Comparison of ENCODE assay signal across 9 mouse cellular contexts in genomic region chr10:7841571-7842080, GRCm38 (mm10). TPM values are rescaled to one million over a fixed set of nuclear protein-coding genes. Genes with fewer than 3 reads are reported as not detected.
DNase-seq lines count a peak whose midpoint lies in the region; ATAC-seq and TF ChIP-seq lines count a peak whose summit lies in the region.
"Had no signal": no experiment of that assay in that cellular context is flagged by ENCODE, and none has a peak within 500 bp of the region (broad histone marks: within the 10 kb centered on the region; RNA-seq: fewer than 3 reads in every experiment).

No protein-coding gene starts in this region.

- intact Hi-C loops in heart, postnatal 10 days (cut with DNase I) = no loop called here

- H3K9ac ChIP-seq in midbrain, postnatal 0 days (replicated peaks; ENCODE audit: low read length, poor library complexity, severe bottlenecking) = no peak overlapping the region
- H3K9ac ChIP-seq in midbrain, embryonic 13.5 days (replicated peaks) = no peak overlapping the region
- H3K9ac ChIP-seq in liver, embryonic 13.5 days = no peak overlapping the region
- H3K9ac ChIP-seq: limb, embryonic 12.5 days had no signal

- no peaks in the 10 kb centered on the region for H3K4me1 ChIP-seq in midbrain, postnatal 0 days (ENCODE audit: insufficient read depth, low read length)
- H3K4me1 ChIP-seq in midbrain, embryonic 13.5 days (replicated peaks) = no peaks in the 10 kb centered on the region
- H3K4me1 ChIP-seq in liver, embryonic 13.5 days (replicated peaks) = peaks cover 13% of the 10 kb centered on the region; the same call in 1 of the 2 replicates

- H3K9me3 ChIP-seq in midbrain, postnatal 0 days (ENCODE audit: low read length) = no peaks in the 10 kb centered on the region
- no peaks in the 10 kb centered on the region for H3K9me3 ChIP-seq in midbrain, embryonic 13.5 days
- no peaks in the 10 kb centered on the region for H3K9me3 ChIP-seq in liver, embryonic 13.5 days (replicated peaks)
- H3K9me3 ChIP-seq: limb, embryonic 12.5 days had no signal

- no peaks in the 10 kb centered on the region for H3K27me3 ChIP-seq in midbrain, postnatal 0 days (ENCODE audit: insufficient read depth, low read length)
- H3K27me3 ChIP-seq in midbrain, embryonic 13.5 days = no peaks in the 10 kb centered on the region
- H3K27me3 ChIP-seq in liver, embryonic 13.5 days = peaks cover 4% of the 10 kb centered on the region; the same call in 1 of the 2 replicates
- H3K27me3 ChIP-seq: limb, embryonic 12.5 days had no signal

- no peak overlapping the region for H3K4me3 ChIP-seq in midbrain, postnatal 0 days (ENCODE audit: low read depth, low read length)
- no peak overlapping the region for H3K4me3 ChIP-seq in midbrain, embryonic 13.5 days (replicated peaks)
- H3K4me3 ChIP-seq in liver, embryonic 13.5 days (replicated peaks) = no peak overlapping the region
- H3K4me3 ChIP-seq: limb, embryonic 12.5 days had no signal

- TF ChIP-seq CTCF in midbrain, postnatal 0 days (IDR thresholded peaks at IDR 0.05) = no peak
- no peak for TF ChIP-seq CTCF in brain, embryonic 14.5 days (IDR thresholded peaks at IDR 0.05; ENCODE audit: borderline replicate concordance, extremely low read depth, insufficient read depth, insufficient read length)

- H3K27ac ChIP-seq in midbrain, postnatal 0 days (ENCODE audit: low read depth, low read length) = no peak overlapping the region
- no peak overlapping the region for H3K27ac ChIP-seq in midbrain, embryonic 13.5 days
- no peak overlapping the region for H3K27ac ChIP-seq in liver, embryonic 13.5 days
- H3K27ac ChIP-seq: limb, embryonic 12.5 days had no signal

- peak; percentile 5 for DNase-seq in midbrain, postnatal 0 days (ENCODE audit: low spot score)
- peak; percentile 25 for DNase-seq in brain, embryonic 14.5 days (ENCODE audit: low read depth)
- DNase-seq in heart, postnatal 10 days = peak; percentile 88
- DNase-seq in liver, embryonic 13.5 days = no peak
- peak; percentile 21 for DNase-seq in right cerebral cortex, postnatal 14 days
- no peak for DNase-seq in embryo, embryonic 10.5 days (ENCODE audit: low spot score)
- no peak for DNase-seq in embryo, embryonic 10 days (ENCODE audit: low spot score)

- 70% methylated on average over 14 of the region's 14 CpGs for WGBS in midbrain, postnatal 0 days
- WGBS in midbrain, embryonic 13.5 days = 78% methylated on average over 14 of the region's 14 CpGs
- 8% methylated on average over 14 of the region's 14 CpGs for WGBS in liver, embryonic 13.5 days (ENCODE audit: insufficient replicate concordance)

- no peaks in the 10 kb centered on the region for H3K36me3 ChIP-seq in midbrain, postnatal 0 days (ENCODE audit: insufficient read depth, low read length)
- H3K36me3 ChIP-seq in midbrain, embryonic 13.5 days = no peaks in the 10 kb centered on the region
- no peaks in the 10 kb centered on the region for H3K36me3 ChIP-seq in liver, embryonic 13.5 days
- H3K36me3 ChIP-seq: limb, embryonic 12.5 days had no signal

- no peak for TF ChIP-seq POLR2A in brain, embryonic 14.5 days (IDR thresholded peaks at IDR 0.05; ENCODE audit: borderline replicate concordance, extremely low read depth, insufficient read depth, insufficient read length, poor library complexity, severe bottlenecking)

- no peak overlapping the region for H3K4me2 ChIP-seq in midbrain, postnatal 0 days (ENCODE audit: low read depth, low read length, poor library complexity, severe bottlenecking)
- no peak overlapping the region for H3K4me2 ChIP-seq in midbrain, embryonic 13.5 days (replicated peaks)
- peak overlapping the region; percentile 21 for H3K4me2 ChIP-seq in liver, embryonic 13.5 days
- H3K4me2 ChIP-seq: limb, embryonic 12.5 days had no signal

- no peak for ATAC-seq in midbrain, postnatal 0 days (ENCODE audit: low FRiP score)
- ATAC-seq in midbrain, embryonic 13.5 days = no peak
- ATAC-seq in liver, embryonic 13.5 days (ENCODE audit: low read depth) = peak; percentile 64; the same call in 1 of the 2 replicates

RNA-seq across cellular contexts. Expression of gene Zc3h12d, which starts 9.4 kb away (rescaled TPM):
- 0.14 and 0.16 TPM in 2 replicates for total RNA-seq in midbrain, postnatal 0 days (2014; rRNA removed)
- 0.20 and 0.34 TPM in 2 replicates for polyA plus RNA-seq in midbrain, postnatal 0 days (2015; fragmentation: Nextera tagmentation; extraction: Ambion mirVana)
- 0.08 and 0.10 TPM in 2 replicates for polyA plus RNA-seq in midbrain, embryonic 13.5 days (2015; fragmentation: Nextera tagmentation; extraction: Ambion mirVana)
- polyA plus RNA-seq in brain, embryonic 14.5 days (2012; rRNA removed) = 0.11 and 0.15 TPM in 2 replicates
- under 1 TPM; 0.17 to 0.25 TPM for total RNA-seq in heart, postnatal 10 days (2021)
- polyA plus RNA-seq in liver, embryonic 13.5 days (2015; fragmentation: Nextera tagmentation; extraction: Ambion mirVana) = 0.22 and 0.23 TPM in 2 replicates

RNA-seq across cellular contexts. Expression of gene Ppil4, which starts 48.9 kb away (rescaled TPM):
- 30.6 and 40.5 TPM in 2 replicates for total RNA-seq in midbrain, postnatal 0 days (2014; rRNA removed)
- 46.0 and 50.6 TPM in 2 replicates for polyA plus RNA-seq in midbrain, postnatal 0 days (2015; fragmentation: Nextera tagmentation; extraction: Ambion mirVana)
- 51.2 and 55.2 TPM in 2 replicates for polyA plus RNA-seq in midbrain, embryonic 13.5 days (2015; fragmentation: Nextera tagmentation; extraction: Ambion mirVana)
- polyA plus RNA-seq in brain, embryonic 14.5 days (2012; rRNA removed) = 17.4 and 26.0 TPM in 2 replicates
- 10 to 100 TPM; 19.4 to 21.2 TPM for total RNA-seq in heart, postnatal 10 days (2021)
- polyA plus RNA-seq in liver, embryonic 13.5 days (2015; fragmentation: Nextera tagmentation; extraction: Ambion mirVana) = 26.0 and 29.8 TPM in 2 replicates

RNA-seq across cellular contexts. Expression of gene Ginm1, which starts 49.0 kb away (rescaled TPM):
- 22.2 and 35.4 TPM in 2 replicates for total RNA-seq in midbrain, postnatal 0 days (2014; rRNA removed)
- 65.4 and 67.9 TPM in 2 replicates for polyA plus RNA-seq in midbrain, postnatal 0 days (2015; fragmentation: Nextera tagmentation; extraction: Ambion mirVana)
- polyA plus RNA-seq in midbrain, embryonic 13.5 days (2015; fragmentation: Nextera tagmentation; extraction: Ambion mirVana) = 49.6 and 51.1 TPM in 2 replicates
- 24.4 and 26.4 TPM in 2 replicates for polyA plus RNA-seq in brain, embryonic 14.5 days (2012; rRNA removed)
- 10 to 100 TPM; 76.1 to 83.5 TPM for total RNA-seq in heart, postnatal 10 days (2021)
- polyA plus RNA-seq in liver, embryonic 13.5 days (2015; fragmentation: Nextera tagmentation; extraction: Ambion mirVana) = 31.7 and 36.3 TPM in 2 replicates

Comparison
In these comparisons a context has a peak if more than half of its experiments do, and no peak if none do; other contexts are left out.
1. DNase-seq: peak in midbrain, postnatal 0 days (single experiment), brain, embryonic 14.5 days (single experiment), heart, postnatal 10 days (2 of 2) and right cerebral cortex, postnatal 14 days (single experiment); none in liver, embryonic 13.5 days (single experiment), embryo, embryonic 10.5 days (single experiment) and embryo, embryonic 10 days (single experiment).